Mouse (Mus musculus) CH12F3 (cell line): ENCODE results near the gene Pank4.

Source experiments
- in situ Hi-C: fragments of 300-500 bp; cut with MboI; formaldehyde crosslinking; loops from 2 replicates; pipeline ENCODE4 v1.14.3; 2020; ENCODE audit warnings: low sequenced_read_pairs

Gene Pank4

GRCm38 (mm10) chr4:154963190-154963836, 610 bp upstream of the Pank4 start:
- in situ Hi-C loops = loop anchor here (25.0 kb wide), 1 partner anchor 99 kb away; the partner anchor contains the start of genes Pex10 and Plch2

DNA sequence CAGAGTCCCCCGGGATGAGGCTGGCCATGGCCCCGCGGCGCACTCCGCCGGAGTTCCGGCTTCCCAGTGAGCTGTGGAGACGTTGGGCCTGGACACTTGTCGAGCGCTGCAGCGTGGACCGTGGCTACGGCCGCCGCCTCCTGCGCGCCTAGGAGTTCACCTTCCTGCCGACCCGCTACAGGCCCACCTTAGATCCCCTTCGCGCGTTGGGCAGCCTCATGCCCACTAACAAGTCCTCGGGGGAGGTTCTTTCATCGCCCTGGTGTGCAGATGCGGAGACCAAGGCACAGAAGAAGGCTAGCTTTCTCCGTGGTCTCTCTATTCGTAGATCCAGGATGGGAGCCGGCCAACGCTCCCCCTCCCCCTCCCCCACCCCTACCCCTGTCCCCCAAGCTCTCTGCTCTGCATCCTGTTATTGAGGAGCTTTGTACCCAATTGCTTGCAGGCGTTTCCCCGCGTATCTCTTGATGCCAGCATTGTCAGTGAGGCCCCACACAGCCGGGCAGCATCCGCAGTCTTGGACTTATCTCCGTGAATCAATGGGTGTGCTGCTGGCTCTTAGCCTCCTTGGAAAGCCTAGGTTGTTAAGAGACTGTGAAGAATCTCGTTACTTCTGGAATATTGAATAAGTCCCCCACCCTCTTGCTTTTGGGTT, 785 bp downstream of the Pank4 start:
- in situ Hi-C loops = loop anchor here (25.0 kb wide), 1 partner anchor 98 kb away; the partner anchor contains the start of genes Pex10 and Plch2

DNA sequence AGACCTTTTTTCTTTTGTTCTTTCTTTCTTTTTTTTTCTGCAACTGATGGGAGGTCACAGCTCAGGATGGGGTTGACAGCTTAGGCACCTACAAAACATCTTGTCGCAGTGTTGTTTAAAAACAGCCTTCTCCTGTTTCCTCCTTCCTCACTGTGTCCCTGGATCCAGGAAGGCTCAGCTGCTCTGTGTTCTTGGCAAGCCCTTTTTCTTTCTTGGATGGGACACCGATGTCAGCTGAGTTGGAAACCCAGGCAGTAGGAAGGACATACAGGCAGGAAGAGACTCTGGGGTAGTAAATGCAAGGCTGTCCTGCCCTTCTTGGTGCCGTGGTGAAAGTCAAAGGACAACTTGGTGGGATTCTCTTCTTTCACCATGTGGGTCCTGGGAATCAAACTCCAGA, 1.9 kb downstream of the Pank4 start:
- in situ Hi-C loops = loop anchor here (25.0 kb wide), 1 partner anchor 96 kb away; the partner anchor contains the start of genes Pex10 and Plch2

GRCm38 (mm10) chr4:154967173-154967572, 3.2 kb downstream of the Pank4 start:
- in situ Hi-C loops = loop anchor here (25.0 kb wide), 1 partner anchor 95 kb away; the partner anchor contains the start of genes Pex10 and Plch2

GRCm38 (mm10) chr4:154972546-154972945, 8.6 kb downstream of the Pank4 start:
- in situ Hi-C loops = loop anchor here (10.0 to 25.0 kb wide), 2 partner anchors 90 to 272 kb away; partner anchors contain the start of genes Faap20, Pex10 and Plch2

DNA sequence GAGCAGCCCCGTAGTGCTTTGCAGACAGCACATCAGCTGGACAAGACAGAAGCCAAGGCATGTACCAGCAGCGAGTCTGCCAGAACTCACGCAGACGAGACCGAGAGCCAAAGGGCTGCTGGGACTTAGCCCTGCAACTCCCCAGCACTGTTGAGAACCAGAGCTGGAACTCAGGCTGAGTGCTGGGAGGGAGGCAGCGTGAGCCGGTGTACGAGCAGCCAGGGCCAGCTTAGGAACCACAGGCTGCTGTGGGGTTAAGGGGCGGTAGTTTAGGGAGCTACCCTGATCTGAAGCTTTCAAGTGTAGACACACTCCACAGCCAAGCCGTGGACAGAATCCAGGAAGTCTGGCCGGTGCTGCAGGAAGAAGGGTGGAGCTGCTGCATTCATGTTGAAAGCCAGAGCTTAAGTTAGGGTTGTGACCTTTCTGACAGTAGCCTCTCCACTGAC, 10.3 kb downstream of the Pank4 start:
- in situ Hi-C loops = loop anchor here (10.0 to 25.0 kb wide), 2 partner anchors 88 to 271 kb away; partner anchors contain the start of genes Faap20, Pex10 and Plch2

- in situ Hi-C loops = no loop called here
Measured at GRCm38 (mm10) chr4:154980110-154980509, 16.2 kb downstream of the Pank4 start.

GRCm38 (mm10) chr4:154981076-154981475, 17.2 kb downstream of the Pank4 start:
- in situ Hi-C loops = no loop called here

DNA sequence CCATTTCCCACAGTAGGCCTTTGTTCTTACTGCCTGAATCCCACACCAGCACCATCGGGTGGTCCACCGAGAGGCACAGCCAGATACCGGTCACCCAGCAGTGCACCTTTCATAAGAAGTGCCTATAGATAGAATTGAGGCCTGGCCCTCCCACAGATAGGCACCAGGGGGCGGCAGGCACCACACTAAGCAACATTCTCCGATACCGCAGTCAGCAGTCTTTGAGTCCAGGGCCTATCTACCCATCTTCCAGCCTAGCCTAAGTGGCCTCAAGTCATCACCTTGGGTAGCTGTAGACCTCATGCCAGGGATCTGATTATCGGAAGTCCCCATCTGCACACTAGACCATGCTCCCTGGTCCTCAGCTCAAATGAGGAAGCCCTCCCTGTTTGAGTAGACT, 17.6 kb downstream of the Pank4 start:
- in situ Hi-C loops = no loop called here

- in situ Hi-C loops = no loop called here
Measured at GRCm38 (mm10) chr4:154982247-154983120, 18.6 kb downstream of the Pank4 start.

- in situ Hi-C loops = no loop called here
Measured at GRCm38 (mm10) chr4:154983767-154984166, 19.8 kb downstream of the Pank4 start.

- in situ Hi-C loops = no loop called here
Measured at GRCm38 (mm10) chr4:154985151-154985777, 21.3 kb downstream of the Pank4 start.

DNA sequence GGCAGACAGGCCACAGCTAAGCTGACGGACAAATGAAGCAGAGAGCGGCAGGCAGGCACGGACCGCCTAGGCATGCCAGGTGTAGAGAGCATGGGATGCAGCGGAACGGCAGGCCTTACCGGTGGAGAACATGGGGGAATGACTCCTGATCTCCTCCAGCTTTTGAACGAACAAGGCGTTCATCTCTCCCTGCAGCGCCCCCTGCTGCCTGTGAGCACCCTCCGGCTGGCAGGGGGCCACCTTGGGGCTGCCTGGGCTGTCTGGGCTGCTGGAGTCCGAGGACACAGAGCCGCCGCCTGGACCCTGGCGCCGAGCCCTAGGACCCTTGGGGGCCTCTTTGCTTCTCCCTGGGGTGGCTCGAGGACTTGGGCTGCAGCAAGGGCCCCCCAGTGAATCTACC, 22.2 kb downstream of the Pank4 start:
- in situ Hi-C loops = no loop called here

DNA sequence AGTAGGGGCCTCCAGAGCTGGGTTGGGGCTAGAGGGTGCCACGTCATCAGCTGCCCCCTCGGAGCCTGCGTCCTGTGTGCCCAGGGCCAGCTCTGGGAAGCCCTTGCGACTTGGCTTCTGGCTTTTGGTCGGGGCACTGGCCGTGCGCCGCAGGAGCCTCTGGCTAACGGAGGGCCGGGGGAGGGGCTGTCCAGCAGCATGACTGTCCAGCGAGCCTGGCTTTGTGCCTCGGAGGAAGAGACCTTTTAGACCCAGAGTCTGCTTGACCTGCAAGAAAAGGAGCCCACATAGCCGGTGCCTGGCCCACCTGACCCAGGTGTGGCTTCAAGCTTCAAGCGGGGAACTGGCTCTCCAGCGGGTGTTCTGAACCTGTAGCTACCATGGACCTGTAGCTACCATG, 22.8 kb downstream of the Pank4 start:
- in situ Hi-C loops = no loop called here

- in situ Hi-C loops = no loop called here
Measured at GRCm38 (mm10) chr4:154994876-154995275, 31.0 kb downstream of the Pank4 start.

DNA sequence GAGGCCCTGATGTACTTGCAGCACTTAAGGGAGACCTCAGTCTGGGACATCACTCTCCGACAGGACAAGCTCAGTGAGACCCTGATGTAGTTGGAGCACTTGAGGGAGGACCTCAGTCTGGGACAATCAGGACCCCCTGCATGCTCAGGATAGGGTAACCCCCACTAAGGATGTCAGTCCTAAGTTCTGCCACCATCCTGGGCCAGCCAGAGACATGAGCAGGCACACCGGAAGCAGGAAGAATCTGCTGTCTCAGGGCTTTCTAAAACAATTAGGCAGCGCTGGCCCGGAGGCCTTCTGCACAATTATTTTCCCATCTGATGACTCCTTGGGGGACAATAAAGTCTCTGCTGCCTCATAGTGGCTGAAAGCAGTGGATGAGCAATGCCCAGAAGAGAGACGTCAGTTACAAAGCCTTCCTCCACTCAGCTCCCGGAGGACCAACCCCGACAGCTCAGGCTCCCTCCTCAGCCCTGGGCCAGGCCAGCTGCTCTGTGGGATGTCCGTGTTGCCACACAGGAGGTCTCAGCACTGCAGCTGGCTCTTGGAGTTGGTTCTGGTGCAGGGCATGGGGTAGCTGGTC, 32.7 kb downstream of the Pank4 start:
- in situ Hi-C loops = no loop called here

DNA sequence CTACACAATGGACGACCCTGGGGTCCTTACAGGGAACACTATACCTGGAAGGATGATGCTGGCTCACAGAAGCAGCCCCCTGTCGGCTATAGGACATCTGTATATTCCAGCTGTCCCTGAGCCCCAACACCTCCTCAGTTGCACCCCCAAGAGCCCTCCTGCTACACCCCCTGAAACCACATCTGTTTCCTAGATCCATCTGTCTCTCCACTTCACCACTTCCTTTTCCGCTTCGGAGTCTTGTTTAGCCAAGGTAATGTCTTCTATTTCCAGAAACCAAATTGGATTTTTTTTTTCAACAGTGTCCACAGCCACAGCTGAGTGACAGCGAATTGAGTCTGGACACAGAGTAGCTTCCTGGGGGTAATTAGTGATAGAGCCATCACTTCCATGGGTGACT, 35.5 kb downstream of the Pank4 start:
- in situ Hi-C loops = no loop called here

- in situ Hi-C loops = no loop called here
Measured at GRCm38 (mm10) chr4:155005278-155005677, 41.4 kb downstream of the Pank4 start.

DNA sequence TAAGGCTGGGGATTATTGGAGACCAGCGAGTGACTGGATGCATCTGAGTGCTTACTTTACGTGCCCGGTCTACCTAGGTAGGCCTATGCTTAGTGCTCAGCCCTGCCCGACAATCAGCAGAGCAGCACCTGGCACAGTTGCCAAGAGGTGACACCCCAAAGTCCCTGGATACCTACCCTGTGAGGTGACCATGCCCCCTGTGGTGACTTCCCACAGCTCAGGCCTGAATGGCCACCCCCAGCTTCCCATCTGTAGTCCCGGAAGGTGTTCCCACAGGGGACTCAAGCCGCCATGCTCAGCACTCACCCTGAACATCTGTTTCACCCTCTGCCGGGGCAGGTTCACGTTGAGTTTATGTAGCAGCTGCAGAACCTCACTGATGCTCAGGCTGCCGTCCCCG, 42.4 kb downstream of the Pank4 start:
- in situ Hi-C loops = no loop called here

DNA sequence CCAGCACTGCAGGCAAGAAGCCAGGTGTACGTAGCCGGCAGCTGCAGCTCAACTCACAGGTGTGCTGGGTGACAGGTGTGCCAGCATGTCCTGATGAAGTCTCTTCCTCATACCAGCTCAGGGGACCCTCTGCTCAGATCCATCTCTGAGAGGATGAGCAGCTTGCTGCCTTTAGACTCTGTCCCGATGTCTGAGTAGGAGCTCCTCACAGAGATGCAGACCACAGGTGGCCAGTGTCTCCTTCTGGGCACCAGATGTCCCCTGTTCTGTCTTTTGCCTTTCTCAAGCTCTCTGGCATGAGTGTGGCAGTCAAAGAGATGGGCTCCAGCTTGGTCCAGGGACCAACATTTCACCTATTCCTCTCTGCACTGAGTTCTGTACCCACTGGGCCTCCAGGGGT, 43.7 kb downstream of the Pank4 start:
- in situ Hi-C loops = no loop called here
